Mouse (Mus musculus) lung, postnatal 0 days (tissue): ENCODE data around the gene Adcy6.

Experiments used
- CTCF ChIP-seq: IDR thresholded peaks from 2 replicates; pipeline ENCODE4 v1.5.1; 2016; ENCODE audit warnings: antibody characterized with exemption, mild to moderate bottlenecking
- EP300 ChIP-seq: IDR thresholded peaks from 2 replicates; pipeline ENCODE4 v1.6.1; 2016; ENCODE audit warnings: antibody characterized with exemption, mild to moderate bottlenecking, control low read depth

- TF ChIP-seq EP300: no peak
- TF ChIP-seq CTCF: no peak
Measured at GRCm38 (mm10) chr15:98616362-98617175, 6.7 kb upstream of the Adcy6 start.
